Mouse (Mus musculus): Measurements from ENCODE around the gene Lrrfip2.

DNA sequence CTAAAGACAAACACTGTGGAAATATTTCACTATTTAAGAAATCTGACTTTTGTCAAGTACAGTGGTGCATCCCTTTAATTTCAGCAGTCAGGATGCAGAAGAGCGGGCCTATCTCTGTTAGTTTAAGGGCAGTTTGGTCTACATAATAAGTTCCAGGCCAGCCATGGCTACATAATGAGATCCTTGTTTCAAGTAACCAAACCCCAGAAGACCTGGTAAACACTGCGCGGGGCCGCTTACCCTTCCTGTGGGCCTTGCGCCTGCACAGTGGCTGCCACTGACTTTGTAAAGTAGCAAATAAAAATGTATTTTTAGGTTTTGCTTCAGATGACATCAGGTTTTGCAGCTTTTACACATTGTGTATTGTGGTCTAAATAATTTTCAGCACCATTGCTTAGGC is 106.0 kb downstream of the Lrrfip2 start:
- TF ChIP-seq CTCF (IDR thresholded peaks at IDR 0.05; ENCODE audit: extremely low read depth, insufficient read length, insufficient replicate concordance, low read depth, low read length) (no peak), POLR2A (IDR thresholded peaks at IDR 0.05; ENCODE audit: low read depth, low read length) (no peak)
